Mouse (Mus musculus): ENCODE measurements at regions not wholly inside any gene's neighbourhood (a gene's known extent, or its start where the extent isn't known, plus 50 kb on each side); places are given as distances from the start of the nearest gene placed in this dataset.
A peak's percentile ranks its signal among the peaks of the same experiment; 100 is the strongest.

DNA sequence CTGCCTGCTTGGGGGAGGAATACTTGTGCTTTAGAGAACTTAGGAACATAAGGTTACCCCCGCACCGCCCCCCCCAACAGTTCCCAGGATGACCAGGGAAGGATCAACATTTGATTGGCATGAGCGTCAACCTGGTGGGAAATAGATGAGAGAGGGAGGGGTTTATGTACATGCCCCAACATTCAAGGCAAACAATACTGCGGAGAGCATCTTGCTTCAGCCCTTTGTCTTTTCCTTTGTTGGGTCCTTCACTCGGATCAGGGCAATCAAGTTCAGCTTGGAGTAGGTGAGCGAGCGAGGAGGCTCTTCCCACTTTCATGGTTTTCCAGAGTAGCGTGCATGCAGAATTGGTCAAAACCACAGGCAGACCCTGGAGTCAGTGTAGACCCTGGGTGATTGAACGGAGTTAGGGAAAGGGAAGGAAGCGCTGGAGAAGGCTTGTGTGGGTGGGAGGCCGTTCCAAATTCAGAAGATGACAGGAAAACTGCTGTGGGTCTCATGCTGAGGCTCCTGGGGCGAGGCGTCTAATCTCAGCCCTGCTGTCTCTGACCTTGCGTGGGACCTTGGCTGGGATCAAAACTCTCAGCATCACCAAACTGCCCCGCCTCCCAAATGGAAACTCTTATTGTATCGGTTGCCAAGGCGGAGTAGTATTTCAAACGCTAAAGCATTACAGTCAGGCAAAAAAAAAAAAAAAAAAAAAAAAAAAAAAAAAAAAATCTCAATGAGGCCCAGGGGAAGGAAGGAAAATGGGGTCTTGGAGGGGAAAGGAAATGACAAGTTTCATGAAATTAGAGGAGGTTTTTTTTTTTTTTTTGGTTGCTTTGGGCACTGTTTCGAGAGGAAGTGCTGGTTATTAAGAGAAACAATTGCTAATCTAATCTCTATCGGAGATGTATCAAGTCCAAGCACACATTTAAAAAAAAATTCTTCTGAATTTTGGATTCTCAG, 99.3 kb upstream of the Ado start:
- peaks cover 14% of the 10 kb centered on the region; the same call in 1 of the 2 replicates for H3K4me1 ChIP-seq (replicated peaks; ENCODE audit: insufficient read depth, low read length)
- peak; percentile 78 for DNase-seq (ENCODE audit: low spot score)

DNA sequence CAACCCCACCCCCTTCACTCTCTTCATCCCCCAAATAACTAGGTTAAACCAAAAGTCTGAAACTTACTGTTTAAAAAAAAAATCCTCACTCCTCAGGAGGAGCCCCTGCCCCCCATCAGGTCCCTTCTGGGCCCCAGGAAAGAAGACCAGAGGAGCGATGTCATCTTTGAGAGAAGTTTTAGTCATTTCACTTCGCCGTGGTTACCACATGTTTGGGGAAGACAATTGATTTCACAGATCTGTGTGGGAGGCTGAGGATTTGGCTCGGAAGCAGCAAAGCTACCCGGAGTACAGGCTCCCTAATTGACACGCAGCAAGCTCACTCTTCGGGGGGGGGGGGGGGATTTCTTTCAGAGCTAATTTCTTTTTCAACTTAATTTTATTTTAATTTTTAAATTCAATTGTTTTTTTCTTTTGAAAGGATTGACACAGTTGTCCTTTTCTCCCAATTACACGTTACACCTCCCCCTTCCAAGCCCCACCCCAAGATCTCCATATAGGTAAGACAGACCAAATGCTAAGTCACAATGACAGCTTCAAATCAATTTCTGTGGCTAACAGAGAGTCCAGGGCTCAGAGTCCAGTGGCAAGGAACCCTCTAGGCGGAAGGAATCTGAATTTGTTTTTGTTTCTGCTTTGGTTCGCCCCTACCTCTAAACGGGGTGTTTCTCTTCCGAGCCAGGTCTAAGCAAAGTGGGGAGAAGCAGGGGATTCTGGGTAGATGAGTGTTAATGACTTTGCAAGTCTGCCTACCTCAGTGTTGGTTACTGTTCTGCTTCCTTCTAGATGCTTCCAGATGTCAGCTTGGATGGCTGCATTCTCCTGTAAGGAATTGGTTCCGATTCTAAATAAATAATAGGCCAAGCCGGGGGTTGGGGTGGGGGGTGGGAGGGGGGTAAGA, 98.2 kb upstream of the Ado start:
- no peaks in the 10 kb centered on the region for H3K36me3 ChIP-seq (ENCODE audit: insufficient read depth, low read length)
- H3K4me3 ChIP-seq (replicated peaks; ENCODE audit: low read depth, low read length) = peak overlapping the region; percentile 6; the same call in 1 of the 2 replicates
- H3K27me3 ChIP-seq (ENCODE audit: insufficient read depth, low read length) = no peaks in the 10 kb centered on the region
- DNase-seq (ENCODE audit: low spot score) (no peak), ATAC-seq (replicated peaks; ENCODE audit: low FRiP score, low read depth) (no peak)
- H3K9ac ChIP-seq (ENCODE audit: low read depth, low read length) = no peak overlapping the region
- TF ChIP-seq CTCF (IDR thresholded peaks at IDR 0.05; ENCODE audit: low read depth) = no peak
- no peaks in the 10 kb centered on the region for H3K9me3 ChIP-seq (replicated peaks; ENCODE audit: low read length)
- peak overlapping the region; percentile 44 for H3K4me2 ChIP-seq (ENCODE audit: low read length)
- peaks cover 10% of the 10 kb centered on the region; the same call in 1 of the 2 replicates for H3K4me1 ChIP-seq (replicated peaks; ENCODE audit: insufficient read depth, low read length)
- WGBS = 17% methylated on average over 14 of the region's 14 CpGs
- no peak overlapping the region for H3K27ac ChIP-seq

More for the DNA sequence above, 99.3 kb upstream of the Ado start:
- Histone ChIP-seq H3K27ac (no peak overlapping the region), H3K9ac (ENCODE audit: low read depth, low read length) (peak overlapping the region; percentile 23; the same call in 1 of the 2 replicates), H3K27me3 (ENCODE audit: insufficient read depth, low read length) (no peaks in the 10 kb centered on the region), H3K36me3 (ENCODE audit: insufficient read depth, low read length) (no peaks in the 10 kb centered on the region), H3K4me3 (replicated peaks; ENCODE audit: low read depth, low read length) (peak overlapping the region; percentile 6; the same call in 1 of the 2 replicates), H3K9me3 (replicated peaks; ENCODE audit: low read length) (no peaks in the 10 kb centered on the region), H3K4me2 (ENCODE audit: low read length) (peak overlapping the region; percentile 44)
- ATAC-seq (replicated peaks; ENCODE audit: low FRiP score, low read depth) = no peak
- no peak for TF ChIP-seq CTCF (IDR thresholded peaks at IDR 0.05; ENCODE audit: low read depth)
- WGBS = 14% methylated on average over 20 of the region's 20 CpGs

DNA sequence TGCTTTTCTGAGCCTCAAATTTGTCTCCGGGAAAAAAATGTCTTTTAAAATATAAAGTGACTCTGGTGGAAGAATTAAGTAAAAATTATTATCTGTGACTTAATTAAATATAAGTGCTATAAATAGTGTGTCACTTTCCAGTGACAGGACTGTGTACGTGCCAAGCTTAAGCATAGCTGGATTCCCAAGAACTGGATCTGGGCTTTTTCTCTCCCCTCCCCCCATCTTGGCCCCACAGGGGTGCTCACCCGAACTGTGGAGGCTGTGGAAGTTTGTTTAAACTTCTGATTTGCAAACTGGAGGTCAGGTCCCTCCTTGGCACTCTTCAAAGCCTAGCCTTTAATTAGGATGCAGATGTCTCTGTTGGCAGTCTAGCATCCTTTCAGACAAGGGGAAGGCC, 97.1 kb upstream of the Ado start:
- Histone ChIP-seq H3K9ac (ENCODE audit: low read depth, low read length) (no peak overlapping the region), H3K27me3 (ENCODE audit: insufficient read depth, low read length) (no peaks in the 10 kb centered on the region), H3K9me3 (replicated peaks; ENCODE audit: low read length) (no peaks in the 10 kb centered on the region), H3K36me3 (ENCODE audit: insufficient read depth, low read length) (no peaks in the 10 kb centered on the region), H3K4me3 (replicated peaks; ENCODE audit: low read depth, low read length) (no peak overlapping the region), H3K4me1 (replicated peaks; ENCODE audit: insufficient read depth, low read length) (peaks cover 10% of the 10 kb centered on the region; the same call in 1 of the 2 replicates), H3K27ac (no peak overlapping the region), H3K4me2 (ENCODE audit: low read length) (no peak overlapping the region)
- DNase-seq (ENCODE audit: low spot score) = no peak
- no peak for ATAC-seq (replicated peaks; ENCODE audit: low FRiP score, low read depth)
- WGBS = 42% methylated on average over 3 of the region's 3 CpGs
- no peak for TF ChIP-seq CTCF (IDR thresholded peaks at IDR 0.05; ENCODE audit: low read depth)

DNA sequence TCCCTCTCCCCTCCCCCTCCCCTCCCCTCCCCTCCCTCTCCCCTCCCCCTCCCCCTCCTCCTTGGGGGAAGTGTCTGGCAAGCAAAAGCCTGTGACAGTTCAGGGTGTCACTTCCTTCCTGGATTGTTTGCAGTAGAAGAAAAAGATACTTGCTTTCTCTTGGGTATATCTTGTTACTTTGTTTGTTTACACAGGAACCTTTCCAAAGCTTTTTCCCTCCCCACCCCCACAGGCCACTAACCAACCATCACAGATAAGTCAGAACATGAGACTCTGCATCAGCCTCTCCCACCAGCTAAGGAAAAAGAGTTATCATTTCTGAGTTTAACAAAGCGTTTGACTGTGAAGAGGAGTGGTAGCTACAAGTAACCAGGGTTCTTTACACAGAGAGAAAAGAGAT, 95.5 kb upstream of the Ado start:
- no peaks in the 10 kb centered on the region for H3K9me3 ChIP-seq (replicated peaks; ENCODE audit: low read length)
- no peak overlapping the region for H3K4me3 ChIP-seq (replicated peaks; ENCODE audit: low read depth, low read length)
- no peak overlapping the region for H3K4me2 ChIP-seq (ENCODE audit: low read length)
- H3K27me3 ChIP-seq (ENCODE audit: insufficient read depth, low read length) = no peaks in the 10 kb centered on the region
- 15% methylated on average over 1 of the region's 1 CpGs for WGBS
- TF ChIP-seq CTCF (IDR thresholded peaks at IDR 0.05; ENCODE audit: low read depth) = no peak
- no peak overlapping the region for H3K27ac ChIP-seq
- no peaks in the 10 kb centered on the region for H3K36me3 ChIP-seq (ENCODE audit: insufficient read depth, low read length)
- DNase-seq (ENCODE audit: low spot score) (peak; percentile 92), ATAC-seq (replicated peaks; ENCODE audit: low FRiP score, low read depth) (peak; percentile 53)
- H3K9ac ChIP-seq (ENCODE audit: low read depth, low read length) = no peak overlapping the region
- peaks cover 10% of the 10 kb centered on the region; the same call in 1 of the 2 replicates for H3K4me1 ChIP-seq (replicated peaks; ENCODE audit: insufficient read depth, low read length)

DNA sequence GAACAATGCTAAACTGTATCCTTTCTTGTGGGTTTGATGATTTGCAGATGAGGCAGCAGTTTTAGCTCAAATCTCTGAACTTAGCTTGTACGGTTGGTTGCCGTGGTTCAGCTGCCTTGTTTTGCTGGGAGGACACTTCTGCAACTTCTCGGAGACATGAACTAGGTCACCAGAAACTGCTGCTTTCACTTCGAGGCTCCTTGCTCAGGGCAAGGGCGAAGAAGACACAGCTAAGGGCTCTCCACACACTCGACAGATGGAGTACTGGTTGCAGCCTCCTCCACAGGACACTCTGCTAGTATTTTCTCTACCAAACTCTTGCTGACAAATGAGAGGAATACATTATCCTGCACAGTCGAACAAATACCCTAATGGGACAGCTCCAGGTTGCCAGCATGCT, 94.9 kb upstream of the Ado start:
- H3K9ac ChIP-seq (ENCODE audit: low read depth, low read length) = no peak overlapping the region
- no peak overlapping the region for H3K4me2 ChIP-seq (ENCODE audit: low read length)
- peak; percentile 50 for DNase-seq (ENCODE audit: low spot score)
- no peak overlapping the region for H3K27ac ChIP-seq
- no peaks in the 10 kb centered on the region for H3K27me3 ChIP-seq (ENCODE audit: insufficient read depth, low read length)
- H3K9me3 ChIP-seq (replicated peaks; ENCODE audit: low read length) = no peaks in the 10 kb centered on the region
- H3K4me1 ChIP-seq (replicated peaks; ENCODE audit: insufficient read depth, low read length) = peaks cover 10% of the 10 kb centered on the region; the same call in 1 of the 2 replicates
- no peak overlapping the region for H3K4me3 ChIP-seq (replicated peaks; ENCODE audit: low read depth, low read length)
- 18% methylated on average over 7 of the region's 7 CpGs for WGBS
- H3K36me3 ChIP-seq (ENCODE audit: insufficient read depth, low read length) = no peaks in the 10 kb centered on the region
- ATAC-seq (replicated peaks; ENCODE audit: low FRiP score, low read depth) = no peak
- no peak for TF ChIP-seq CTCF (IDR thresholded peaks at IDR 0.05; ENCODE audit: low read depth)

DNA sequence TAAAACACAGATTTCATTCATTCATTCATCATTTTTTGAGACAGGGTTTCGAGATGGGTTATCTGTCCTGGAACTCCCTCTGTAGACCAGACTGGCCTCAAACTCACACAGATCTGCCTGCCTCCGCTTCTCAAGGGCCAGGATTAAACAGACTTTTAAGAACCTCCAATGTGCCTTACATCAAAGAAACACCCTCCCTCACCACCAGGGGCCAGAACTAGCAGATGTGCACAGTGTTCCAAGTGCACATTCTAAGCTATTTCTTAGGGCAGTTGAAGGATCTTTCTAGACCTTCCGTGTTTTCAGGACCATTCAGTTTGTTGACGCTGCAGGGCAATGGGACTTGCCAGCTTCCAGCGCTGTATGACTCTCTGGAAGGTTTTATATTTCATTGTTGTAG, 88.6 kb upstream of the Ado start:
- WGBS = 30% methylated on average over 5 of the region's 5 CpGs
- Histone ChIP-seq H3K4me2 (ENCODE audit: low read length) (no peak overlapping the region), H3K27me3 (ENCODE audit: insufficient read depth, low read length) (no peaks in the 10 kb centered on the region), H3K4me3 (replicated peaks; ENCODE audit: low read depth, low read length) (no peak overlapping the region), H3K9ac (ENCODE audit: low read depth, low read length) (no peak overlapping the region), H3K27ac (no peak overlapping the region), H3K9me3 (replicated peaks; ENCODE audit: low read length) (no peaks in the 10 kb centered on the region), H3K36me3 (ENCODE audit: insufficient read depth, low read length) (no peaks in the 10 kb centered on the region), H3K4me1 (replicated peaks; ENCODE audit: insufficient read depth, low read length) (peaks cover 5% of the 10 kb centered on the region; the same call in 1 of the 2 replicates)
- peak; percentile 68 for TF ChIP-seq CTCF (IDR thresholded peaks at IDR 0.05; ENCODE audit: low read depth)
- ATAC-seq (replicated peaks; ENCODE audit: low FRiP score, low read depth) = no peak
- DNase-seq (ENCODE audit: low spot score) = peak; percentile 66
